Mouse (Mus musculus): ENCODE data around the gene Gcm1.

GRCm38 (mm10) chr9:78035296-78035695 lies 16.4 kb upstream of the Gcm1 start:
- peak; percentile 35 for TF ChIP-seq CTCF (IDR thresholded peaks at IDR 0.05)
- TF ChIP-seq EP300 (IDR thresholded peaks at IDR 0.05), result no peak
